Mouse (Mus musculus): ENCODE data around the gene Rnf44. TPM values are rescaled to one million over a fixed set of nuclear protein-coding genes. Genes with fewer than 3 reads are reported as not detected.

Gene Rnf44
- total and polyA plus RNA-seq, 2 experiments from 2014 or later = 52.0 to 71.2 TPM

DNA sequence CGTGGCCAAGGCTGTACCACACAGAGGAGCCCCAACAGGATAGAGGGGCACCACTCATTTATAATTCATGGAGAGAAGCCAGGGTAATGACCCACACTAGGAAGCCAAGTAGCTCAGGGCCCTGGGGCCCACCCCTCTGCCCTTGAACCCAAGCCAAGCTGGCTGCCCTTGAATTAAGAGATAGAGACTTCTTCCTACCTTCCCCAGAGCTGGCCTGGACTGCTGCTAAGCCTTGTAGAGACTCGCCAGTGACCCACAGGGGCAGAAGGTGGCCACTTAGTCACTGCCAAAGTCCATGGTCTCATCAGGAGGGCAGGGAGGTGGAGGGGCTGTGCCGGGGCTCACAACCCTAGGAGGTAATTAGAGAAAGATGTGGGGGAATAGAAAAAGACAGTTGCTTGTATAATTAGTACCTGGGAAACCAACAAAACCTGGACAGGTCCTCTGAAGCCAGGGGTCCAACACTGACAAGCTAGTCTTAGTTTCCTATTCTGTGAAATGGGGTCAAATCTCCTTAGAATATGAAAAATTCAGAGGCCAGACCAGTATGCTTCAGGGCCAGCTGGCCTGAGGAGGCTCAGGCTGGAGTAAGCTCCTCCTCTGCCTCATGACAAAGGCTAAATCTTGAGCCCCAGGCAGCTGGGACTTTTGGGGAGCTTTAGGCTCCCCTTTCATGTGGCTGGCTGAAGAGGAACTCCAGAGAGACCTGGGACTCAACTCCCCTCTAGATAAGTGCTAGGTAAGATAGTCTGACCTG is 9.4 kb downstream of the Rnf44 start:
- Histone ChIP-seq H3K36me3 (ENCODE audit: insufficient read depth, low read length) (peaks cover 44% of the 10 kb centered on the region), H3K9me3 (ENCODE audit: low read length) (no peaks in the 10 kb centered on the region), H3K9ac (replicated peaks; ENCODE audit: low read length, poor library complexity, severe bottlenecking) (no peak overlapping the region), H3K27ac (ENCODE audit: low read depth, low read length) (no peak overlapping the region), H3K4me3 (ENCODE audit: low read depth, low read length) (no peak overlapping the region), H3K27me3 (ENCODE audit: insufficient read depth, low read length) (no peaks in the 10 kb centered on the region), H3K4me2 (ENCODE audit: low read depth, low read length, poor library complexity, severe bottlenecking) (no peak overlapping the region; the same call in 1 of the 2 replicates), H3K4me1 (ENCODE audit: insufficient read depth, low read length) (peaks cover 23% of the 10 kb centered on the region)
- DNase-seq (ENCODE audit: low spot score) (no peak), ATAC-seq (ENCODE audit: low FRiP score) (no peak)
- WGBS = 71% methylated on average over 3 of the region's 3 CpGs
- no peak for TF ChIP-seq CTCF (IDR thresholded peaks at IDR 0.05)

DNA sequence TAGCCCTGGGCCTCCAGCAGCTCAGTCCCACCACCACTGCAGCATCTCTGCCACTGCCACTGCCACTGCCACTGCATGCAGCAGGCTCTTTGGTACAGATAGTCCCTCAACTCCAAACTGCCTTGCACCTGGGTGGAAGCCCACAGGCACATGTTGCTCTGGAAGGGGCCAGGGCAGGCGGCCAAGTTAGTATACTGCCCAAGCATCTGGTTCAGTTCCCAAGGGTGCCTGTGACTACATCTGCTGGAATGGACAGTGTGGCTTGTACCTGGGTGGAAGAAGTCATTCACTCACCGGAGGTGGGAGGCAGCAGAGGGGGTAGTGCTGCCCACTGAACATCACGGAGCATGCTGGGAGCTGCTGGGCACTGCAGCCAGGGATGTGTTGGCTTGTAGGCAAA is 10.4 kb downstream of the Rnf44 start:
- WGBS = 98% methylated on average over 3 of the region's 3 CpGs
- ATAC-seq (ENCODE audit: low FRiP score) (no peak), DNase-seq (ENCODE audit: low spot score) (no peak)
- Histone ChIP-seq H3K9ac (replicated peaks; ENCODE audit: low read length, poor library complexity, severe bottlenecking) (no peak overlapping the region), H3K4me3 (ENCODE audit: low read depth, low read length) (no peak overlapping the region), H3K4me2 (ENCODE audit: low read depth, low read length, poor library complexity, severe bottlenecking) (no peak overlapping the region), H3K9me3 (ENCODE audit: low read length) (no peaks in the 10 kb centered on the region), H3K27me3 (ENCODE audit: insufficient read depth, low read length) (no peaks in the 10 kb centered on the region), H3K36me3 (ENCODE audit: insufficient read depth, low read length) (peaks cover 52% of the 10 kb centered on the region), H3K4me1 (ENCODE audit: insufficient read depth, low read length) (peaks cover 23% of the 10 kb centered on the region), H3K27ac (ENCODE audit: low read depth, low read length) (no peak overlapping the region)
- no peak for TF ChIP-seq CTCF (IDR thresholded peaks at IDR 0.05)

DNA sequence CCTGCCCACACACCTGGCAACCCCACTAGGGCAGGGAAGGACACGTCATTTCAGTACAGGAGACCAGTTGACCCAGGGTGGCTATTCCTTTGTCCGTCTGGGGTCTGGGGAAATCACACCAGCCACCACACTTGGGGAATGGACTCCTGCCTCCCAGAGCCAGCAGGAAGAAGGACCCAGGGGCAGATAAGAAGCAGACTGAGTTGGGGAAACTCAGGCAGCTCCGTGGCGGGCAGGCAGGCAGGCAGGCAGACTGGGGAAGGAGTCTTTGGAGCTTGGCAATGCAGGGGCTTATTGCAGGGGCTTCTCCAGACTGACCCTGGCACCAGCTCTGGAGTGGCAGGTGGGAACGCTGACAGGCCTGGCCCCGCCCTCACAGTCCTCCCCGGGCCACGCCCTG is 12.4 kb downstream of the Rnf44 start:
- TF ChIP-seq CTCF (IDR thresholded peaks at IDR 0.05) = no peak
- WGBS = 89% methylated on average over 5 of the region's 8 CpGs
- Histone ChIP-seq H3K27ac (ENCODE audit: low read depth, low read length) (no peak overlapping the region), H3K9me3 (ENCODE audit: low read length) (no peaks in the 10 kb centered on the region), H3K4me3 (ENCODE audit: low read depth, low read length) (no peak overlapping the region), H3K4me2 (ENCODE audit: low read depth, low read length, poor library complexity, severe bottlenecking) (no peak overlapping the region), H3K9ac (replicated peaks; ENCODE audit: low read length, poor library complexity, severe bottlenecking) (no peak overlapping the region), H3K4me1 (ENCODE audit: insufficient read depth, low read length) (peaks cover 22% of the 10 kb centered on the region), H3K36me3 (ENCODE audit: insufficient read depth, low read length) (peaks cover 52% of the 10 kb centered on the region), H3K27me3 (ENCODE audit: insufficient read depth, low read length) (no peaks in the 10 kb centered on the region)
- ATAC-seq (ENCODE audit: low FRiP score) (no peak), DNase-seq (ENCODE audit: low spot score) (no peak)

DNA sequence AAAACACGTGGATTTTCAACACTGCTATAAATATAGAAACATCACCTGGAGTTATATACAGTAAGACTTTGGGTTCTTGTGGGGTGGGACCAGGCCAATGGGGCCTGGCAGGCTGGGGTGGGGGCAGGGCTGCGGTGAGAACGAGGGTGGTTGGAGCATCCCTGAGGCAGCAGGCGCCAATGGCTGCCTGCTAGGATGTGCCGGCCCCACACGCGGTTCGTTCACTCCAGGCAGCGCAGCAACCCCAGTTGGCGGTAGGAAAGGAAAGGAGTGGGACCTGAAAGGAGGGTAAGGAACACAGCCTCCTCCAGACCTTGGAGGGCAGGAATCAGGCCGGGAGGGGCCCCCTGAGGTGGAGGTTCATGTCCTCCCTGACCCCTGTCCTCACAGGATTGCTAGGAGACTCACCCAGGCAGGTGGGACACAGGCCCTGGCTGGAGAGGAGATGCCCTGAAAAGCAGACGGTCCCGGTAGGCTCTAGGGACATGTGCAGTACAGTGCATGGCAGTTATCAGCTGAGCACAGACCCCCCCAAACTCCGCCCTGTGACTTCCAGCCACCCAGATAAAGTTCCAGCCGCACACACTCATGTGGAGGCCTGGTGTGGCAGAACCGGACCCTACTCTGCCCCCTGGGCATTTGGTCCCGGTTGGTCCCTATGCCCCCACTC is 13.4 kb downstream of the Rnf44 start:
- Histone ChIP-seq H3K27ac (ENCODE audit: low read depth, low read length) (no peak overlapping the region), H3K36me3 (ENCODE audit: insufficient read depth, low read length) (peaks cover 52% of the 10 kb centered on the region), H3K4me1 (ENCODE audit: insufficient read depth, low read length) (peaks cover 12% of the 10 kb centered on the region), H3K4me3 (ENCODE audit: low read depth, low read length) (no peak overlapping the region), H3K9me3 (ENCODE audit: low read length) (no peaks in the 10 kb centered on the region), H3K27me3 (ENCODE audit: insufficient read depth, low read length) (no peaks in the 10 kb centered on the region), H3K4me2 (ENCODE audit: low read depth, low read length, poor library complexity, severe bottlenecking) (no peak overlapping the region), H3K9ac (replicated peaks; ENCODE audit: low read length, poor library complexity, severe bottlenecking) (no peak overlapping the region)
- 74% methylated on average over 17 of the region's 17 CpGs for WGBS
- no peak for ATAC-seq (ENCODE audit: low FRiP score)
- no peak for DNase-seq (ENCODE audit: low spot score)
- TF ChIP-seq CTCF (IDR thresholded peaks at IDR 0.05) = no peak

DNA sequence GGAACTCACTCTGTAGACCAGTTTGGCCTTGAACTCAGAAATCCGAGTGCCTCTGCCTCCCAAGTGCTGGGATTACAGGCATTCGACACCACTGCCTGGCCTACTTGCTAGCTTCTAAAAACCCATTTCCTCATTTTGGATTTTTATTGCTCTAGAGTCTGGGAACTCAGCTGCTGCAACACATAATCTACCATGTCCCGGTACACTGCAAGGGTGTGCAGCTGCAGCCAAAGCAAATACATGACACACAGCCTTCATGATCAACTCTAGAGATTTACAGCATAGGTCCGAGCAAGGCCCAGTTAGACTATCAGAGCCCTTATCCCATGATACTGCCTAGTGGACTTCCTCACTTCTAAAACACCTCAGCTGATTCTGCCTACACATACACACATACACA is 15.4 kb downstream of the Rnf44 start:
- Histone ChIP-seq H3K9ac (replicated peaks; ENCODE audit: low read length, poor library complexity, severe bottlenecking) (no peak overlapping the region), H3K27me3 (ENCODE audit: insufficient read depth, low read length) (no peaks in the 10 kb centered on the region), H3K4me3 (ENCODE audit: low read depth, low read length) (no peak overlapping the region), H3K36me3 (ENCODE audit: insufficient read depth, low read length) (peaks cover 42% of the 10 kb centered on the region), H3K4me2 (ENCODE audit: low read depth, low read length, poor library complexity, severe bottlenecking) (no peak overlapping the region), H3K27ac (ENCODE audit: low read depth, low read length) (no peak overlapping the region), H3K4me1 (ENCODE audit: insufficient read depth, low read length) (no peaks in the 10 kb centered on the region), H3K9me3 (ENCODE audit: low read length) (no peaks in the 10 kb centered on the region)
- DNase-seq (ENCODE audit: low spot score) (no peak), ATAC-seq (ENCODE audit: low FRiP score) (no peak)
- 81% methylated on average over 4 of the region's 4 CpGs for WGBS
- no peak for TF ChIP-seq CTCF (IDR thresholded peaks at IDR 0.05)

DNA sequence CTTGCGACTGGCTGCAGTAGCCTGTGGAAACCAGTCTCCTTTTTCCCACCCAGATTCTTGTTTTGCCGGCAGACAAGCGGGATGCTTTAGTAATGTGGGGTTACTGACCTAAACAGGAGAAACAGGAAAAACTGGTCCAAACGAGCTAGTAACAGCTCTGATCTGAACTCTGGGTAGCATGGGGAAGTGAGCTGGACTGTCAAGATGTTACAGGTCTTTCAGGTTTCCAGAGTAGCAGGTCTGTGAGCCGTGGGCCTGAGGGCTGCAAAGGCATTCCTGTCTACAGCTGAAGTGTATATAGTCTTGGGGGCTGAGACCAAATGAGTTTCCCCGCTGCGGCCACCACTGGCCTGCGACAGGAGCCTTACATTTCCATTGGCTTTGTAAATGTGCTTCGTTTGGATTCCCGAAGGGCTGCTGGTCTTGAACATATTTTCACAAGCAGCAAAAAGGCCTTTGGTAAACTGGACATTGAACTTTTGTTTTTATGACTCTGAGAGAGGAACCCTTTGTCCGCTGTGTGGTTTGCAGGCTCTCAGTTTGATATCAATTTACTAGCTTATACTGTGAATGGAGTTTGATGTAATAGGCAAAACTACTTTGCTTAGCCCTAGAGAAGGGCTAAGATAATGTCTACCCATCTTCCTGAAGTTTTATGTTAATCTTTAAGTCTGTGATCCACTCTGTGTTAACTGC is 17.7 kb downstream of the Rnf44 start:
- 70% methylated on average over 11 of the region's 11 CpGs for WGBS
- no peaks in the 10 kb centered on the region for H3K9me3 ChIP-seq (ENCODE audit: low read length)

More for the DNA sequence above, 17.7 kb downstream of the Rnf44 start:
- no peak overlapping the region for H3K4me2 ChIP-seq (ENCODE audit: low read depth, low read length, poor library complexity, severe bottlenecking)
- DNase-seq (ENCODE audit: low spot score) (no peak), ATAC-seq (ENCODE audit: low FRiP score) (no peak)
- no peak overlapping the region for H3K9ac ChIP-seq (replicated peaks; ENCODE audit: low read length, poor library complexity, severe bottlenecking)
- no peaks in the 10 kb centered on the region for H3K27me3 ChIP-seq (ENCODE audit: insufficient read depth, low read length)
- TF ChIP-seq CTCF (IDR thresholded peaks at IDR 0.05) = no peak
- H3K36me3 ChIP-seq (ENCODE audit: insufficient read depth, low read length) = peaks cover 20% of the 10 kb centered on the region
- no peaks in the 10 kb centered on the region for H3K4me1 ChIP-seq (ENCODE audit: insufficient read depth, low read length)
- no peak overlapping the region for H3K4me3 ChIP-seq (ENCODE audit: low read depth, low read length)
- H3K27ac ChIP-seq (ENCODE audit: low read depth, low read length) = no peak overlapping the region

All from midbrain, postnatal 0 days (tissue).